Mouse (Mus musculus) liver, postnatal 0 days (tissue): ENCODE results near the gene Ccdc81.

ENCODE experiments used
- CTCF ChIP-seq: sonication (generic); IDR thresholded peaks from 2 replicates; pipeline ENCODE4 v1.5.1; 2016; ENCODE audit warnings: antibody characterized with exemption, low read depth
- EP300 ChIP-seq: IDR thresholded peaks from 2 replicates; pipeline ENCODE4 v1.6.1; 2016; ENCODE audit warnings: antibody characterized with exemption, low read depth, mild to moderate bottlenecking

GRCm38 (mm10) chr7:89839721-89840120 is 63.7 kb downstream of the Ccdc81 start:
- TF ChIP-seq CTCF = no peak
- TF ChIP-seq EP300 = no peak
